Mouse (Mus musculus) erythroid progenitor cell, adult 5-6 weeks (primary cell): ENCODE results near the gene Samhd1. TPM values are rescaled to one million over a fixed set of nuclear protein-coding genes. Genes with fewer than 3 reads are reported as not detected.

Experiments used
- ATAC-seq: replicated peaks from 2 replicates; pipeline ENCODE4 v1.8.0; 2016; ENCODE audit warnings: moderate number of reproducible peaks, mild to moderate bottlenecking, moderate TSS enrichment, inconsistent platforms; ENCODE audit not compliant: poor library complexity, low FRiP score, severe bottlenecking
- total RNA-seq, 2 experiments: library from RNA; stranded (forward) in 1 of 2; stranded (reverse) in 1 of 2; fragments of 150-400 nt in 1 of 2; fragments of 186-747, 209-891 nt in 1 of 2; gene quantifications; 2 replicates each; pipeline versions ENCODE4 v1.2.3 to v1.2.4; 2015 to 2017; ENCODE audit warnings: low replicate concordance in 2 of 2

Gene Samhd1
- total RNA-seq, 2 experiments from 2014 or later = 57.0 to 112 TPM

DNA sequence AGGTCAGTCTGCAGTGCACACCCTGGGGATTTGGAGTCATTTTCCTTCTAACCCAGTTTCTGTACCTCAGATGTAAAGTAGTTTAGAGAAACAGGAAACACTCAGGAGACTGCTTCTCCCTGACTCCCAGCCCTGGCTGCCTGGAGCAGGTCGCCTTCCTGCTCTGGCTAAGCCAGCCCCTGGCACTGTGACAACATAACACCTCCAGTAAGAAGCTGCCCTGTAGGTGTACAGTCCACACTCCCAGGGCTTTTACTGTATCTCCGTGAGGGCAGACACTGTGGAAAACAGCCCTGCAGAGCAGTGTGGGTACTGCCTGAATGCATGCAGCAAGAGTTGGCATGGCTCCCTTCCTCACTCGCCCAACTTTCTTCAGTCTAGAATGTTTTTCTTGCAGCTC, 59.4 kb downstream of the Samhd1 start:
- ATAC-seq = no peak

DNA sequence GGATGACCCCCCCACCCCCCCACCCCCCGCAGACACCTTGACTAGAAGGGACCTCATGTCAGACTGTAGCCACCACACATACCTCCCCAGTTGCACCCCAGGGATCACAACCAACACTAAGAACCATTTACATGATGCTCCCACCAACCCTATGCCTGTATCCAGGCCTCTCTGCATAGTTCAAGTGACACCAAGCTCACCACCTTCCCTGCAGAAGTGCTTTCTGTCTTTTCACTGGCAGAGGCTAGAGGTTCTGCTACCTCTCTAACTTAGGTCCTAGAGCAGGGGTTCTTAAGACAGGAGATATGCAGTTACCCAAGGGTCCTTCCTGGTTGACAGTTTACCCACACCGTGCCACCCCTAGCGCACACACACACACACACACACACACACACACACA, 59.8 kb downstream of the Samhd1 start:
- no peak for ATAC-seq

DNA sequence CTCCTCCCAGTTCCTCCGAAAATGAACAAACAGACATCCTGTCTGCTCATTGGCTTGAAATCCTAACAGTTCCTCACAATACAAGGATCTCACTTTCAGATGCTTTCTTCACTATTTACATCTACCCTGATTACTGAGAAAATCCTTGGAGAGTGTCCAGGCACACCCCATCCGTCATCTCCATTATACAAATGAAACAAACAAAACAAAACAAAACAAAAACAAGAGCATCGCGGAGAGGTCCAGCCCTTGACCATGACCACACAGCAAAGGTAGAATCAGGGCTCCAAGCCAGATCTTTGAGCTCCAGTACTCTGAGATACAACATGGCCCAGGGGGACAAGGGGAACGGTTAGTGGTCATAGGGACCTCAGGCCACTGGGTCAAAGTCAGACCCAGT, 60.3 kb downstream of the Samhd1 start:
- ATAC-seq = no peak

DNA sequence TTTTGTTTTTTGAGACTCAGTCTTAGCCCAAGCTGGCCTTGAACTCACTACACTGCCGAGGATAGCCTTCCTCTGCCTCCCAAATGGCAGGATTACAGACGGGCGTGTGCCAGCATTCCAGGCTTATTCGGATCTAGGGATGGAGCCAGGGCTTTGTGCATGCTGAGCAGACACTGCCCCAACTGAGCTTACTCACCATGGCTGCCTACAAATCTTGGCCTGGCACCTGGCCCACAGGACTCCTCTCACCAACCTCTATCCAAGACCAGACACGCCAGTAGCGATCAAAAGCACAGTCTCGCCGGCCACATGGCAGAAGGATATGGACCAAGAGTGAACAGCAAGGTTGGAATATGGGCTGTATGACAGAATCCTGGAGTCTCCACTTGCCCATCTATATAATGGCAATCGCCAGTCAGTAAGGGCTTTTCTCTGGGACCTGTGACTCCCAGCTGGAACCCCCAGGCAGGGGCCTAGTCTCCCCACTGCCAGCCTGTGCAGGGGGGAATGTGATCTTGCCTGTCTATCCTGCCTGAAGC, 60.8 kb downstream of the Samhd1 start:
- no peak for ATAC-seq

DNA sequence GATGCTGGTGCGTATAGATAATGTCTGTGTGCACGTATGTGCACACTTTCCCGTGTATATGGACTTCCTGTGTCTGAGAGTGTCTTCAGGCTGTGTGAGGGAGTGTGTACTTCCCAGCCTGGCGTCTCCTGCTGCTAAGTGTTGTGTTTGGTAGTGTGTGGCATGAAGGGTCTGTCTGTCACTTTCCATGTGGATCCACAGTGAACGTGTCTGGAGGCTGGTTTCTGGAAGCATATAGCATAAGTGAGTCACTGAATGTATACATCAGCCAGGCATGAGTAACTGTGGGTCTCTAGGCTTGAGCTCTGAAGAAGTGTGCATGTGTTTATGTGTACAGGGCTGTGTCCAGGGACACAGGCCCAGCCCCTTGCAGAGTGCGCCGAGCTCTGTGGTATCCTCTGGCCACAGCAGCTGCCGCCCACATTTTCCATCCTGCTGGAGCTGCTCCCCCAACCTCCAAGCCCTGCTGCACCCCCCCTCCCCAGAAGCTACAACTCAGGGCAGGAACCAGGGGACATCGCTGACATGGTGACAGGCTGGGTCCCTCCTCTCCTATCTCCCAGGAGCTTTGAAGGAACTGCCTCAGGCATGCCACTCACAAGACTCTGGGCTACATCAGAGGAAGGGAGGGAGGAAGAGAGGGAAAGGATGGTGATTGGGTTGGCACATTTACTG, 61.5 kb downstream of the Samhd1 start:
- ATAC-seq = no peak

DNA sequence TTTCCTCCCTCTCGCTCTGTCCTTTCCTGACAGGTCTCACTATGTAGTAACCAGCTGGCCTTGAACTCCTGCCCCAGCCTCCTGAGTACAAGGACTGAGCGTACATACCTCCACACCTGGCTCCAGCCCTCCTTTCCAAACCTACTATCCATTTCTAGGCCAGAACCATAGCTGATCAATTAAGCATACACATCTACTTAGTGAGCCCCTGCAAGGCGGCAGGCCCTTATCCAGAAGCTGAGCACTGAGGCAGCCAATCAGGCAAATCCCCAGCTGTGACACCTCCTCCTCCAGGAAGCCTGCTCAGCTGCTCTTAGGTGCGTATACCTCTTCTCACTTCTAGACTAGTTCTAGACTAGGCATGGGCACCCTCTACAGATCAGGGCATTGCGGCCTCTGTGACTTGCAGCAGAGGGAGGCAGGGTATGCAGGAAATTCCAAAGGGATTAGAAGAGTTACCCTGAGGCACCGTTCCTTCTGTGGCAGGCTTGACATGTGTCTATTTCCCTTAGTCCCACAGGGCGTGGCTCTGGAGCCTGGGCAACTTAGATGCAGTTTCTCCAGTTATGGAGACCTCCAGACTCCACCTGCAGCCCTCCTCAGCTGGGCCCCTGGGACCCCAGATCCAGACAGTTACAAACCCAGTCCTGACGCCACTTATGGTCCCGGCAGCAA, 62.6 kb downstream of the Samhd1 start:
- ATAC-seq = no peak

DNA sequence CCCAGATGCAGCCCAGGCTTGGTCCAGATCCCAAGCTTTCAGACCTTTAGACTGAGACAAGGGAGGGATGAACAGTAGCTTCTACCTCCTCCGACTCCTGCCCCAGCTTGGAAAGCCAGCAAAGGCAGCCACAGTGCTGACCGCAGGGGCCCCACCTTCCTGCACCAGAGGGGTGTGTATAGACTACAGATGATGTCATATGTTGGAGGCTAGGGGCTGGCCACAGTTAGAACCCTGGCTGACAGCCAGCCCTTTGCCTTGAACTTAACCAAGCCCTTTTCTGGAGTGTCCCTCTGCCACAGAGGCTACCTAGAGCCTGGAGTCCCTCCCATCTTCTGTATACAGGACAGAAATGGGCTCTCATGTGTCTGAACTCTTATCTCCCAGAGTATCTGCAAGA, 63.5 kb downstream of the Samhd1 start:
- no peak for ATAC-seq

DNA sequence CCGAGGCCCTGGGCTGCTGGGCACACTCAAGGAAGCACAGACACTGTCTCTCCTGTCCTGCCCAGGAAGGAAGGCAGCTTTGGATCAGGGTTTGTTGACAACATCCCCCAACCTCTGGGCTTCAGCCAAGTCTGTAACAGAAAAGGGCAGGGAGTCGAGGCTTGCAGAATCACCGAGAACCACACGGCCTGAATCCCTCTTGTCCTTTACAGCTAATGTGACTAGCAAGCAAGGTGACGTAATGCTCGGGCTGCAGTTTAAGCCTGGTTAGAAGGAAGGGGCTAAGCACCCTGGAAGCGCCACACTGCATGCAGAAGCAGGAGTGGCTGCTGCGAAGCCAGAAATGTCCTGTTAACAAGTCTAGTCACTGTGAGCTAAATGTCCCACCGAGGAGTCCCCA, 64.7 kb downstream of the Samhd1 start:
- no peak for ATAC-seq

DNA sequence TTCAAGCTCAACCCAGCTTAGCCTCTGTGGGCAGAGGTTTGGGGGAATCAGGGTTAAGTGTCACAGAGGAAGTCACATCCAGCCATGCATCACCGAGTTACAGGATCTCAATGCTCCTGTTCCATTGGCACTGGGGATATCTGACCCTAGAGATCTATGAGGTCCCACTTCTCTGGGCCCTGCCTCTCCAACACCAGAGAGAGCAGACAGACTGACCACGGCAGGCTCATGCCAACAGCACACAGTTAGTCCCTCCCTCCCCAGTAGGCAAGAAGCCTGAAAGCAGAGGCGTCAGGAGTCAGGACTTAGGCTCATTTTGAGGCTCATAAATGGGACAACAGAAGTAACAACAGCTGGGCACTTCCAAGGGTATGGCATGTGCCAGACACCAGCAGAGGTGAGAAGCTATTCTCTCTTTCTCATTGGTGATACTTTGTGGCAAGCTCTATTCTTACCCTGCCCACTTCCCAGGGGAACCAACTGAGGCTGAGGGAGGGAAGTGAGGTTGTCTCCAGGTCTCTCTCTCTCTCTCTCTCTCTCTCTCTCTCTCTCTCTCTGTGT, 65.2 kb downstream of the Samhd1 start:
- no peak for ATAC-seq

DNA sequence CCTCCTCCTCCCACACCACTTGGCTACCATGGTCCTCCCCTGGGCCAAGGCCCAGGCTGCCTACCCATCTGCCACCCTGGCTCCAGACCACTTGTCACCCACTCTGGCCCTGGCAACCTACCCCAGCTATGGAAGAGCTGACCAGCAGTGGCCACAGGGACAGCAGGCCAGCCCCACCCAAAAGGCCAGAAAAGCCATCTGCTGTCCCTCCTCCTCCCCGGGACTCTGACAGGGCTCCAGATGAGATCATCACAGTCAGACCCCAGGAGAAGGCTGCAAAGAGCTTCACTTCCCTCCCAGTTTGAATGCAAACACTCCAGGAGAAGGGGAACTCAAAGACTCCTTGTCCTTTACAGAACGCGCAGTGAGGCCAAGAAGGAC, 65.7 kb downstream of the Samhd1 start:
- no peak for ATAC-seq

DNA sequence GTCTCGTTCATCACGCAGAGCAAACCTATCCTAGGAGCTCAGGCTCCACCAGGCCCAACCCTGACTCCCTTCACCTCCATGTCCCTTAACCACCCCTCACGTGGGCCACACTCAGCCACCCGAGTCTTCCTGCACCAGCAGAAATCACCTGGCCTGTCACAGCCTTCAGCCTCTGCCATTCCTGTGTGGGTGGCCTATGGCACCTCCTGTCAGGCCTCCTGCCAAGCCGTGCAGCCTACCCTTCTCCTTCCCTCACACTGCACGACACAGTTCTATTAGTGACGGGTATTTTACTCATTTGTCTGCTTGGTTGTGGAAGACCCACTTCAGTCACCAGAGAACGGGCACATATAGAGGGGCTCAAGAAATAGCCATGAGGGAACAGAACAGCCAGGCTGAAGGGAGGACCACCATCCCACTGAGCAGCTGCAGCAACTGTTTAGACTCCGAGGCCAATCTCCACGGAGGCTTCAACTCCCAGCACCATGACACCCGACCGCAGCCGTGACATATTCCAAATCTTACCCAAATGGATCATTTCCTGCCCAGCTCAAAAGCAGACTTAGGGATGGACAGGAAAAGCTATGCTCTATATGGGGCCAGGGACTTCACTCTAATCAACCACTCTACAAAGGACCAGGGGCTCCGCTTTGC, 66.2 kb downstream of the Samhd1 start:
- no peak for ATAC-seq

DNA sequence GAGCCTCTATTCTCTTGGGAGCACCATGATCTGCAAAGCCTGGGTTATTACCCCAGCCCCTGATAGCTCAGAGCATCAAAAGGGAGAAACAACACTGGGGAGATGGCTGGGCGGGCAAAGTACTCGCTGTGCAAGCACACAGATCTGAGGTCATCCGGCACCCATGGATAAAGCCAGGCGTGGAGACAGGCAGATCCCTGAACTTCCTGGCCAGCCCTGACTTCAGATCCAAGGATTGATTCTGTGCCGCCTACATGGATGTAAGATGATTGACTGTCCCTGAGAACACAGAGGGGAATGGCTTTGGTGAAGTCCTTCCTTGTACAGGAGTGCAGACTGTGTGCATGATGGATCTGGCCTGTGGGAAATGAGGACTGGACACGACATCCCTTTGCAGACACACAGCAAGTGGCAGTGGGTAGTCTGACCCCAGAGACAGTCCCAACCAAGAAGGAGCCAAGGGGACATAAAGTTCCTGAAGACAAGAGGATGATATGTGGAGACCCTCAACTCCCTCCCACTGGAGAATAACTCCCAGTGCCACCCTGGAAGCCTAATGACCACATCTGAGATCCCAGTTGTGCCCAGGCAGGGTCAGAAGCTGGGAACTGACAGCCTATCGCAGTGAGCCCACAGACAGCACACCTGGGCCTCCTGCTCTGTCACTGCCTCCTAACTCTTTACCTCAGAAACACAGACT, 68.2 kb downstream of the Samhd1 start:
- no peak for ATAC-seq

DNA sequence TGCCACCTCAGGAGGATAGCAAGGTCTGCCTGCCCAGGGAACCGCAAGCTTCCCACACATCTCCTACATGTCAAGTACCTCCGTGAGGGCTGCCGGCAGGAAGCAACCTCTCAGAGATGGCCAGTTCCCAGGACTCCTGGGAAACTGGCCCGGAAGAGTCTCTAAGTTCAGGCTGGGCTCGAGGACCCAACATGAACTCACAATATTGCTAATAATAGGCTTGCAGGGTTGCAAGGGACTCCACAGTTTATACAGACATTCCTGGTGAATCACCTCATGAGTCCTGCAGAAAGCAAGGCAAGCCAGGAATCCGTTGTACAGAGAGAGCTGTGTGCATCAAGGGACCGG, 69.2 kb downstream of the Samhd1 start:
- no peak for ATAC-seq

DNA sequence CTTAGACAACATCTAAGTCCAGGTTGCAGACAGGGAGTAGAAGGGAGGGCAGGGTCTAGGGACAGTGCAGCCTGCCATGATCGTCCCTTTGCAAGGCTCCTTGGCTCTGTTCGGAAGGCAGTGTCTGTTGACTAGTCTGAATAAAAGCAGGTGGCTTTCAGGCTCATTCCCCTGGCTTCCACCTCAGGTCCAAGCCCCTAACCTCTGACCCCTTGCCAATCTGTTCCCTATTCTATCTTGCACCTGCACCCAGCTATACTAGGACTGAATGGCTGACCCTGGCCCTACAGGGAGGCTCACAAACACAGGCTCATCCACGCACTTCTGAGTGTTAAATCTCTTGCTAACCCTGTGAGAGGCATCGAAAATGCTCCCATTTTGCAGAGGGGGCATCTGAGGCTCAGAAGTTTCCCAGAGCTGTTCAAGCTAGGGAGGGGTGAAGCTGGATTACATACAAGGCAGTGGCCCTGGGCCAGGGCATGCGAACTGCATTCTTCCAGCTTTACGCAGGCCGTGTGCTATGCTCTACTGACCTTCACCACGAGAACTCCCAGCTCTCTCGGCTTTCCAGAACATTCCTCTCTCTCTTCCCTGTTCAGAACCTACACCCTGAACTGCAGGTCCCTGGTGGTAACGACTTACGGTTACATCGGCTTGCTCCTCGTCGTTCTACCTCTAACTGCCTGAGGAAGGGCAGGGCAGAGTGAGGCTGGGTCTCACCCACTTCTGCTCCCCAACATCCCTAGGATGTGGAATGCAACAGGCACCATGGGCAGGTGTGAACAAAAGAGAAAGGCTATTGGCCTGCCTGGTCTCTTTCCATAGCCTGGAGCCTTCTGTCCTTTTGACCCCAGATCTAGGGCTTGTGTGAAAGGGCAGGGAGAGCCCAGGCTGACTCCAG, 69.8 kb downstream of the Samhd1 start:
- no peak for ATAC-seq

DNA sequence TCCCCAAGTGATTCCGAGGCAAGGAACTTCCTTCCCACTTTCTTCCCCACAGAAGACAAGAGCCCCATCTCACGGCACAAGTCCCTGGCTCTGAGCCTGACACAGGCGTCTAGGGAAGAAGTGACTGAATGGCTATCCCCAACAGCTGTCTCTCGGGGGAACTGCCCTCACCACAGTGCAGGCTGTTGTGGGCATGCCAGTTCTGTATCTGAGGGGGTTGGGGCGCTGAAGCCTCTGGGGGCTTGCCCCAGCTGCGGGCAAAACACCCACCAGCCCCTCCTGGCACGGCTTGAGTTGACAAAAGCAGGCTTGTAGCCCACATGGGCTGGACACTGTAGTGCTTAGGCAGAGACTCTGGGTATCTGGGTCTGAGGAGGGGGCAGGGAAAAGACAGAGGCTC, 70.9 kb downstream of the Samhd1 start:
- ATAC-seq = no peak

DNA sequence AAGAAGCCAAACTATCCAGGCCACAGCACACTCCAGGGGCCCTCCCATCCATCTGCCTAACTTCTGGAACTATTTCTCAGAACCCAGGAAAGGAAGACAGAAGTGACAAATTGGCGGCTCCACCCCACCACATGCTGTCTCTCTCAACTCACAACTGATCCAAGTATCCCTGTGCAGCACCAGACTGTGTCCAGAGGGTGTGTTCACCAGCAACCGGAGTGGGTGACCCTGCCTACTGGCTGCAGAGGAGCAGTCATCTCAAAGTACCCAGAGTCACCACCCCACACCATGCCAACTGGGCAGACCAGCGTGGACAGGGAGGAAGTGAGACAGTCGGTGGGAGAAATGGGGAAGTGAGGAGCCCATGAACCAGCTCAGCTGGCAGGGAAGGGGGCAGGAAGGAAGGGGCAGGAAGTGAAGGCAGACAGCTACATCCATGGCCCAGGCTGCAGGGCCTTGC, 71.8 kb downstream of the Samhd1 start:
- no peak for ATAC-seq

DNA sequence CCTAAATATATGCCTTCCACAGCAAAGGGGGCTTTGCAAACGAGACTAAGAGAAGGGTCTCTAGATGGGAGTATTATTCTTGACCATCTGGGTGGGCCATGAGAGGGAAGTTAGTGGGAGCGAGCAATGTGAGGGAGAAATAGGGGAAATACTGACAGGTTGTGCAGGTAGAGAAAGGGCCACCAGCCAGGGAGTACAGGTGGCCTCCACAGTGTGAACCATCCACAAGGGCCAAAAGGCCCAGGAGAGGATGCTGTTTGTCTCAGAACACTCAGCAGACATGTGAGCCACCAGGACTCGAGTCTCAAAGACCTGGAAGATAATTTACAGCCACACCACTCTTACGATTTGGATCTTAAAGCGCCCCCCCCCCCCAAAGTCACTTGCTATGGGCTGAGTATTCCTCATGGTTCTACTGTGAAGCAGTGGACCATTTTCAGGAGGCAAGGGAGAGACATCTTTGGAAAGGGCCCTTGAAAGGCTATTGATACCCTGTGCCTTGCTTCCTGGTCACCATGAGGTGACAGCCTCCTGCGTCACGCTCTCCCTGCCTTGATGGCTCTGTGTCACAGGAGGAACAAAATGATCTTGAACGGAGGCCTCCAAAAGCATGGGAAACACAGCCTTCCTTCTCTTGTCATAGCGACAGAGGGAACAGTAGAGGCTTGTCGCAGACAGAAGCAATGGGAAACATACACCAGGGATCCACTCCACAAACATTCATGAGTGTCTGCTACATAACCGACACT, 74.3 kb downstream of the Samhd1 start:
- ATAC-seq = no peak

DNA sequence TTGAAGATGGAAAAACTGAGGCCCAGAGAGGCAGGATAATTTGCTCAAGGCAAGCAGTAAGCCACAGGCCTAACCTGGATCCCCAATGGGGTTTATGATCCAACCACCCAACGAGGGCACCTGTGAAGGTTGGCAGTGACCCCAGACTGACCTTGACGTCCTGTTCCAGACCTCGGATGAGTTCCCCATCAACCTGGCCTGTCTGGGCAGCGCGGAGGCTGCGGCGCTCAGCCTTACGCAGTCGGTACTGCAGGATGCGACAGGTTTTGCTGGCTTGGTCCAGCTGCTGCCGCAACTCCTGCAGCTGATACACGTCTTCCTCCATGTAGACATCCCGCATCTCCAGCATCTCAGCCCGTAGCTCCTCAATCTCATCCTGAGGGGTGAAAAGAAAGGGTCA, 75.0 kb downstream of the Samhd1 start:
- ATAC-seq = no peak

DNA sequence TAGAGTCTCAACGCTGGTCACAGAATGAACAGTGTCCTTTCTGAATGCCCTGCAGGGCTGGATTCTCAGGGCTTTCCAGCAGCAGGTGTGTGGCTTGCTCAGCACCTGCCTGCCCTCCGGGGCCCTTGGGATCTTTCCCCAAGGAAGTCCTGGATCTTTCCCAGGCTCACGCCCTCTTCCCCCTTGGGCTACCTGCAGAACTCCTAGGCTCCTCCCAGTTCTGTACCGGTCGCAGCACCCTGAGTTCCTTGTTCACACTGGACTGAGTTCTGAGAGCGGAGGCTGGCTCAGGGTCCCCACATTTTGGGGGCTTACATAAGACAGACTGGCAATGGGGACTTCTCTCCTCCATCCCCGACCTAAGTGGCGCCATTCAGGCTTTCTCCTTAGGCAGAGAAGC, 75.9 kb downstream of the Samhd1 start:
- no peak for ATAC-seq
